Comparison of ENCODE assay signal across 16 mouse cellular contexts in the genomic region with DNA sequence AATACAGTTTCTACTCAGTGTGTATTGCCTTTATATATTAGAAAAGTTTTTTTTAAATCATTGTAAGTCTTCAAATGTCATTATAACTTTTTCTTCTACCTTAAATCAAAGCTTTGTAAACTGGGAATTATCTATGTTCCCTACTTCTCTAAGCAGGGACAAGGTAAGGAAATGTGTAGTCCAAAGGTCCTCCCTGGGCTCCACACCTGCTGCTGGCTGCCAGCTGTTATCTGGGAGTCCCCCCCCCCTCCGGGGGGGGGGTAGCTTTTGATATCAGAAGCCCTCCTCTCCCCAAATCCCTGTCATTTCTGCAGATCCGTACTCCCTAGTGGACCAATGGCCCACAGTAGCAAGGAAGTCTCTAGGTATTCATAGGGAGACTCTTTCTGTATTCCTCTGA. TPM values are rescaled to one million over a fixed set of nuclear protein-coding genes. Genes with fewer than 3 reads are reported as not detected.
DNase-seq lines count a peak whose midpoint lies in the region; ATAC-seq lines count a peak whose summit lies in the region.
"Had no signal": no experiment of that assay in that cellular context is flagged by ENCODE, and none has a peak within 500 bp of the region (broad histone marks: within the 10 kb centered on the region; RNA-seq: fewer than 3 reads in every experiment).

No protein-coding gene starts in this region.

- peaks cover 32% of the 10 kb centered on the region for H3K4me1 ChIP-seq in heart, embryonic 15.5 days (replicated peaks)
- peaks cover 28% of the 10 kb centered on the region for H3K4me1 ChIP-seq in intestine, embryonic 15.5 days (replicated peaks)
- peaks cover 52% of the 10 kb centered on the region for H3K4me1 ChIP-seq in liver, embryonic 11.5 days (replicated peaks; ENCODE audit: control insufficient read depth, insufficient read depth, low read length)
- H3K4me1 ChIP-seq in stomach, embryonic 15.5 days, result peaks cover 33% of the 10 kb centered on the region

- intact Hi-C loops in heart, postnatal 25 days (cut with DNase I), result no loop called here

- no peak overlapping the region for H3K9ac ChIP-seq in heart, embryonic 15.5 days
- no peak overlapping the region for H3K9ac ChIP-seq in intestine, embryonic 15.5 days
- no peak overlapping the region for H3K9ac ChIP-seq in liver, embryonic 11.5 days (ENCODE audit: low read depth, low read length)
- no peak overlapping the region for H3K9ac ChIP-seq in stomach, embryonic 15.5 days
- H3K9ac ChIP-seq: lung, embryonic 14.5 days; neural tube, embryonic 13.5 days had no signal

- WGBS in heart, embryonic 15.5 days, result 42% methylated on average over 2 of the region's 2 CpGs
- WGBS in intestine, embryonic 15.5 days, result 50% methylated on average over 2 of the region's 2 CpGs
- WGBS in liver, embryonic 11.5 days, result 34% methylated on average over 2 of the region's 2 CpGs
- WGBS in stomach, embryonic 15.5 days, result 33% methylated on average over 2 of the region's 2 CpGs

- no peak for ATAC-seq in heart, embryonic 15.5 days (replicated peaks; ENCODE audit: insufficient number of reproducible peaks, insufficient read depth, low FRiP score, low read depth)
- ATAC-seq in intestine, embryonic 15.5 days, result peak; percentile 80
- 0 out of 2 replicates have a peak, but pooled peaks have one; percentile 1 for ATAC-seq in liver, embryonic 11.5 days (replicated peaks; ENCODE audit: low FRiP score)
- no peak for ATAC-seq in stomach, embryonic 15.5 days (ENCODE audit: insufficient read depth, low FRiP score, low read depth)
- ATAC-seq: forebrain, embryonic 14.5 days had no signal

- no peaks in the 10 kb centered on the region; the same call in 1 of the 2 replicates for H3K36me3 ChIP-seq in heart, embryonic 15.5 days
- no peaks in the 10 kb centered on the region for H3K36me3 ChIP-seq in intestine, embryonic 15.5 days
- no peaks in the 10 kb centered on the region; the same call in 1 of the 2 replicates for H3K36me3 ChIP-seq in liver, embryonic 11.5 days (ENCODE audit: control insufficient read depth, insufficient read depth, low read length)
- no peaks in the 10 kb centered on the region for H3K36me3 ChIP-seq in stomach, embryonic 15.5 days
- H3K36me3 ChIP-seq: neural tube, embryonic 13.5 days had no signal

- H3K4me3 ChIP-seq in heart, embryonic 15.5 days, result no peak overlapping the region
- H3K4me3 ChIP-seq in intestine, embryonic 15.5 days (replicated peaks), result no peak overlapping the region
- no peak overlapping the region for H3K4me3 ChIP-seq in liver, embryonic 11.5 days (ENCODE audit: low read depth, low read length)
- H3K4me3 ChIP-seq in stomach, embryonic 15.5 days (replicated peaks), result no peak overlapping the region
- H3K4me3 ChIP-seq: left cerebral cortex, adult 2 months; limb, embryonic 10.5 days; neural tube, embryonic 13.5 days had no signal

- DNase-seq in heart, postnatal 25 days (ENCODE audit: low spot score), result no peak
- DNase-seq in liver, embryonic 11.5 days (ENCODE audit: low spot score), result no peak
- DNase-seq in ovary, postnatal 14 days (ENCODE audit: low spot score), result no peak
- no peak for DNase-seq in embryo, embryonic 10 days (ENCODE audit: low spot score)
- DNase-seq: embryo, embryonic 11 days; lung, embryonic 14.5 days; lung, postnatal 4 days; right cerebral cortex, postnatal 4 days had no signal

- H3K9me3 ChIP-seq in heart, embryonic 15.5 days (replicated peaks), result no peaks in the 10 kb centered on the region
- H3K9me3 ChIP-seq in intestine, embryonic 15.5 days, result no peaks in the 10 kb centered on the region
- H3K9me3 ChIP-seq in liver, embryonic 11.5 days (ENCODE audit: control insufficient read depth, low read length), result no peaks in the 10 kb centered on the region
- no peaks in the 10 kb centered on the region for H3K9me3 ChIP-seq in stomach, embryonic 15.5 days
- H3K9me3 ChIP-seq: limb, embryonic 10.5 days; neural tube, embryonic 13.5 days had no signal

- H3K27me3 ChIP-seq in heart, embryonic 15.5 days, result no peaks in the 10 kb centered on the region
- no peaks in the 10 kb centered on the region for H3K27me3 ChIP-seq in intestine, embryonic 15.5 days (replicated peaks)
- H3K27me3 ChIP-seq in liver, embryonic 11.5 days (replicated peaks; ENCODE audit: control insufficient read depth, insufficient read depth, low read length), result no peaks in the 10 kb centered on the region
- H3K27me3 ChIP-seq in stomach, embryonic 15.5 days (replicated peaks), result no peaks in the 10 kb centered on the region
- H3K27me3 ChIP-seq: neural tube, embryonic 13.5 days had no signal

- 0 out of 2 replicates have a peak overlapping the region, but pooled peaks have one; percentile 4 for H3K27ac ChIP-seq in heart, embryonic 15.5 days
- peak overlapping the region; percentile 82 for H3K27ac ChIP-seq in intestine, embryonic 15.5 days
- peak overlapping the region; percentile 84; the same call in 1 of the 2 replicates for H3K27ac ChIP-seq in liver, embryonic 11.5 days (ENCODE audit: low read depth, low read length)
- H3K27ac ChIP-seq in stomach, embryonic 15.5 days, result peak overlapping the region; percentile 44; the same call in 1 of the 2 replicates
- H3K27ac ChIP-seq: left cerebral cortex, adult 2 months; neural tube, embryonic 13.5 days had no signal

- 0 out of 2 replicates have a peak overlapping the region, but pooled peaks have one; percentile 2 for H3K4me2 ChIP-seq in heart, embryonic 15.5 days
- peak overlapping the region; percentile 19; the same call in 1 of the 2 replicates for H3K4me2 ChIP-seq in intestine, embryonic 15.5 days (replicated peaks)
- peak overlapping the region; percentile 56 for H3K4me2 ChIP-seq in liver, embryonic 11.5 days
- H3K4me2 ChIP-seq in stomach, embryonic 15.5 days, result no peak overlapping the region
- H3K4me2 ChIP-seq: midbrain, embryonic 11.5 days; neural tube, embryonic 13.5 days had no signal

RNA-seq across cellular contexts. Expression of a gene that starts 13.6 kb away (rescaled TPM):
- polyA plus RNA-seq in heart, embryonic 15.5 days (2015; fragmentation: Nextera tagmentation; extraction: Ambion mirVana), result 22.3 and 23.0 TPM in 2 replicates
- total RNA-seq in heart, postnatal 25 days (2021), result 10 to 100 TPM; 33.2 to 34.1 TPM
- 146 and 161 TPM in 2 replicates for polyA plus RNA-seq in intestine, embryonic 15.5 days (2015; fragmentation: Nextera tagmentation; extraction: Ambion mirVana)
- 34.8 and 40.1 TPM in 2 replicates for polyA plus RNA-seq in liver, embryonic 11.5 days (2014; fragmentation: Nextera tagmentation; extraction: Ambion mirVana)
- 45.7 and 59.4 TPM in 2 replicates for polyA plus RNA-seq in stomach, embryonic 15.5 days (2015; fragmentation: Nextera tagmentation; extraction: Ambion mirVana)

Comparison
In these comparisons a context has a peak if more than half of its experiments do, and no peak if none do; other contexts are left out.
1. ATAC-seq: peak in intestine, embryonic 15.5 days (single experiment) and liver, embryonic 11.5 days (single experiment); none in heart, embryonic 15.5 days (single experiment) and stomach, embryonic 15.5 days (single experiment).
2. H3K27ac ChIP-seq: peak in every context shown above with its lines; median percentile 84 in liver, embryonic 11.5 days; 82 in intestine, embryonic 15.5 days; 44 in stomach, embryonic 15.5 days; 4 in heart, embryonic 15.5 days.